Mouse (Mus musculus) hindbrain, postnatal 0 days (tissue): Measurements from ENCODE around the gene Ano6. TPM values are rescaled to one million over a fixed set of nuclear protein-coding genes. Genes with fewer than 3 reads are reported as not detected.

ENCODE experiments used
- ATAC-seq: fragments of 200-750 bp; cut with Nextera tagmentation; 2 replicates; pipeline ENCODE4 v1.8.0; 2017; ENCODE audit warnings: mild to moderate bottlenecking, moderate TSS enrichment, moderate library complexity
- DNase-seq: peaks from one replicate; pipeline ENCODE4 v3.0.0-alpha.2; 2015; ENCODE audit warnings: low spot score
- H3K27ac ChIP-seq: fragments of 300-500 bp; sonication (generic); 2 replicates; pipeline ENCODE4 v1.5.1; 2014; ENCODE audit warnings: mild to moderate bottlenecking
- H3K27me3 ChIP-seq: fragments of 300-500 bp; sonication (generic); 2 replicates; pipeline ENCODE4 v1.6.1; 2014; ENCODE audit warnings: low read length, mixed read lengths; ENCODE audit not compliant: insufficient read depth
- H3K36me3 ChIP-seq: fragments of 300-500 bp; sonication (generic); 2 replicates; pipeline ENCODE4 v1.6.1; 2014; ENCODE audit warnings: low read length, mixed read lengths; ENCODE audit not compliant: insufficient read depth
- H3K4me1 ChIP-seq: fragments of 300-500 bp; sonication (generic); 2 replicates; pipeline ENCODE4 v1.6.1; 2014; ENCODE audit warnings: antibody characterized with exemption, low read length, mixed read lengths; ENCODE audit not compliant: insufficient read depth
- H3K4me2 ChIP-seq: fragments of 300-500 bp; sonication (generic); 2 replicates; pipeline ENCODE4 v1.6.1; 2014; ENCODE audit warnings: low read depth, mild to moderate bottlenecking, low read length, moderate library complexity, mixed read lengths
- H3K4me3 ChIP-seq: fragments of 300-500 bp; sonication (generic); 2 replicates; pipeline ENCODE4 v1.5.1; 2014; ENCODE audit warnings: low read length
- H3K9ac ChIP-seq: fragments of 300-500 bp; sonication (generic); replicated peaks from 2 replicates; pipeline ENCODE4 v1.6.1; 2014; ENCODE audit warnings: mild to moderate bottlenecking, low read length, moderate library complexity, mixed read lengths
- H3K9me3 ChIP-seq: fragments of 300-500 bp; sonication (generic); 2 replicates; pipeline ENCODE4 v1.6.1; 2016; ENCODE audit warnings: low read length, mixed read lengths
- CTCF ChIP-seq: IDR thresholded peaks from 2 replicates; pipeline ENCODE4 v1.5.1; 2016; ENCODE audit warnings: antibody characterized with exemption, control low read depth, low read depth
- WGBS: fragments of 180-500 bp; shearing (Covaris S2); extraction: QIAGEN DNeasy Blood & Tissue Kit; methylation state at CpG from one replicate; pipeline ENCODE4 v1.1.7; 2014; 5-methylcytosine and 5-hydroxymethylcytosine counted together
- polyA plus RNA-seq: library from polyadenylated mRNA; unstranded; fragments of >200 nt; fragmentation: Nextera tagmentation; extraction: Ambion mirVana; gene quantifications from 2 replicates; pipeline ENCODE4 v1.2.1, GENCODE M21; 2015
- total RNA-seq: library from RNA; depleted of rRNA; stranded (reverse); fragments of >200 nt; gene quantifications from 2 replicates; pipeline ENCODE4 v1.2.3, GENCODE M21; 2014

Ano6 gene
- total and polyA plus RNA-seq, 2 experiments from 2014 or later: 19.2 to 34.3 TPM

DNA sequence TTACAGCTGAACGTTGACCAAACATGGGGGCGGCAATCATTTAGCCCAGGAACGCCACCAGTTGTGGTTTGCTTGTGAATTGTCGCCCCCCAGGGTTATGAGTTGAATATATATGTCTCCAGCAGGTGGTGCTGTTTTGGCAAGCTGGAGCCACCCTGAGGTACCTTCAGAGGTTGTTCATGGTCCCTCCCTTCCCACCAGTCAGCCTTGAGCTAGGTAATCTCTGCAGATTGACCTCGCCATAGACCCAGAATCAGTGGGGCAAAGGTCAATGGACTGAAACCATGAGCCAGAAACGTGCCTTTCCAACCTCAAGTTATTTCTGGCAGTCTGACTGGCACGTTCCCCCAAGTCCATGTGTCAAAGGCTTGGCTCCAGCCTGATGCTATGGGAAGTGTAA lies 22.8 kb upstream of the Ano6 start:
- Histone ChIP-seq H3K27me3 (no peaks in the 10 kb centered on the region), H3K9ac (no peak overlapping the region), H3K27ac (no peak overlapping the region), H3K36me3 (no peaks in the 10 kb centered on the region), H3K4me2 (no peak overlapping the region), H3K4me3 (no peak overlapping the region), H3K4me1 (no peaks in the 10 kb centered on the region), H3K9me3 (no peaks in the 10 kb centered on the region)
- TF ChIP-seq CTCF: peak; percentile 59
- WGBS: 71% methylated on average over 7 of the region's 7 CpGs
- DNase-seq (peak; percentile 41), ATAC-seq (no peak)

DNA sequence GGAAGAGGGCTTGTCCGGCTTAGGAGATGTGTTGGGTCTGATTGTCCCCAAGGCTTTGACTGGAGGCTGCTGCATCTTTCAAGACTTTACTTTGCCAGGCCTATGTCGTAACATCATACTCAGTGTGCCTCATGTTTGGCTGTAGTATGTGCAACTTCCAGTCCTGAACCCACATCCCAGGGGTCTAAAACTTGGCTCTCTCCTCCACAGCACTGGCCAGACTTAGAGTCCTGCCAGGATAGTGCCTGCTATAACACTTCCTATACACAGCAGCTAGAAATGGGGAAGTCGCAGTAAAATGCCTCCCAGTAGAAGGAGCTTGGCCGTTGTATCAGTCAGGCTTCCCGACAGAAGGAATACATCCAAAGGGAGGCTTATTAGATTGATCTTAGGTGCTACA lies 21.9 kb upstream of the Ano6 start:
- H3K27ac ChIP-seq: no peak overlapping the region
- DNase-seq (no peak), ATAC-seq (no peak)
- H3K4me2 ChIP-seq: no peak overlapping the region
- no peaks in the 10 kb centered on the region for H3K27me3 ChIP-seq
- 90% methylated on average over 5 of the region's 5 CpGs for WGBS
- no peaks in the 10 kb centered on the region for H3K4me1 ChIP-seq
- H3K9ac ChIP-seq: no peak overlapping the region
- H3K4me3 ChIP-seq: no peak overlapping the region
- no peaks in the 10 kb centered on the region for H3K36me3 ChIP-seq
- H3K9me3 ChIP-seq: no peaks in the 10 kb centered on the region
- TF ChIP-seq CTCF: no peak

DNA sequence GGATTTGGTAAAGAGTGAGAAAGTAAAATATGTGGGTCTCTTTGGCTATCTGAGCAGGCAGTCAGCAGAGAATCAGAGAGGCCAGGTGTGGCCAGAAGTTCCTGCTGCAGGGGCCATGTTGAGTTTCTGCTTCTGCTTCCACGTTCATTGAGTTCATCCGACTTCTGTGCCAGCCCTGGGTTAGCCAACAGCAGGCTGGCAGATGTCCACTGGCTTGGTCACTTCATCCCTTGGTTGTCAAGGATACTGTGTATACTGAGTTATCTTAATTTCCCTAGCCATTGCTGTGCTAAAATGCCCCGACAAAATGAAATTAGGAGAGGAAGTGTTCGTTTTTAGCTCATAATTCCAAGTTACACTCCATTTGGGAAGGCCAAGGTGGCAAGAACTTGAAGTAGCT lies 21.1 kb upstream of the Ano6 start:
- DNase-seq (peak; percentile 37), ATAC-seq (no peak)
- H3K4me2 ChIP-seq: no peak overlapping the region
- H3K9ac ChIP-seq: no peak overlapping the region
- no peaks in the 10 kb centered on the region for H3K9me3 ChIP-seq
- no peak for TF ChIP-seq CTCF
- H3K36me3 ChIP-seq: no peaks in the 10 kb centered on the region
- H3K27me3 ChIP-seq: no peaks in the 10 kb centered on the region
- 58% methylated on average over 4 of the region's 4 CpGs for WGBS
- H3K27ac ChIP-seq: no peak overlapping the region
- H3K4me3 ChIP-seq: no peak overlapping the region
- H3K4me1 ChIP-seq: no peaks in the 10 kb centered on the region

DNA sequence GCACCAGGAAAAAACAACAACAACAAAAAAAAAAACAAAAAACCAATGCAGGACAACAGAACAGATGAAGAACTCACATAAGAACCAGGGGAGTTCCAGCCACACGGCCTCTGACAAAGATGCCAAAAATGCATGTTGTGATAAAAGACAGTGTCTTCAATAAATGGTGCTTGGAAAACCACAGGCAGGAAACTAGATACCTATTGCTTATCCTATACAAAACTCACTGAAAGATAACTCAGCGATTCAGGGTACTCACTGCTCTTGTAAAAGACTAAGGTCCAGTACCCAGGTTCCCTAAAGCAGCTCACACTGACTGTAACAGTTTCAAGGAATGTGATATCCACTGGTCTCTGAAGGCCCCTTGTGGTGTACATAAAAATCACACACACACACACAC lies 20.3 kb upstream of the Ano6 start:
- no peak overlapping the region for H3K27ac ChIP-seq
- H3K4me1 ChIP-seq: no peaks in the 10 kb centered on the region
- ATAC-seq: no peak
- no peaks in the 10 kb centered on the region for H3K36me3 ChIP-seq
- 99% methylated on average over 2 of the region's 2 CpGs for WGBS
- H3K27me3 ChIP-seq: no peaks in the 10 kb centered on the region
- H3K4me3 ChIP-seq: no peak overlapping the region
- TF ChIP-seq CTCF: no peak
- no peak overlapping the region for H3K9ac ChIP-seq
- H3K4me2 ChIP-seq: no peak overlapping the region
- DNase-seq: no peak
- H3K9me3 ChIP-seq: no peaks in the 10 kb centered on the region

DNA sequence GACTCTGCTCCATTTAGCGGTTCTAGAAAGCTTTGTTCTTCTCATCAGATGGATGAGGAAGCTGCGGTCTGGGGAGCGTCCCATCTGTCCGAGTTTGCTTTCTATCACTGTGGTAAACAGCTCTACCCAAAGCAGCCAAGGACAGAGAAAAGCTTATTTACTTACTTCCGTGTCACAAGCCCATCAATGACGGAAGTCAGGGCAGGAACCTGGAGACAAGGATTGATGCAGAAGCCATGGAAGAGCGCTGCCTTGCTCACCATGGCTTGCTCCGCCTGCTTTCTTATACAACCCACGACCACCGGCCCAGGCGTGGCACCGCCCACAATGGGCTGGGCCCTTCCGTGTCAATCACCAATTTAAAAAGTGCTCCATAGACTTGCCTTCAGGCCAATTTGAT lies 18.3 kb upstream of the Ano6 start:
- Histone ChIP-seq H3K4me3 (no peak overlapping the region), H3K9ac (no peak overlapping the region), H3K4me2 (no peak overlapping the region), H3K27ac (no peak overlapping the region), H3K27me3 (no peaks in the 10 kb centered on the region), H3K36me3 (no peaks in the 10 kb centered on the region), H3K9me3 (no peaks in the 10 kb centered on the region), H3K4me1 (no peaks in the 10 kb centered on the region)
- DNase-seq (no peak), ATAC-seq (no peak)
- TF ChIP-seq CTCF: no peak
- 53% methylated on average over 13 of the region's 13 CpGs for WGBS

DNA sequence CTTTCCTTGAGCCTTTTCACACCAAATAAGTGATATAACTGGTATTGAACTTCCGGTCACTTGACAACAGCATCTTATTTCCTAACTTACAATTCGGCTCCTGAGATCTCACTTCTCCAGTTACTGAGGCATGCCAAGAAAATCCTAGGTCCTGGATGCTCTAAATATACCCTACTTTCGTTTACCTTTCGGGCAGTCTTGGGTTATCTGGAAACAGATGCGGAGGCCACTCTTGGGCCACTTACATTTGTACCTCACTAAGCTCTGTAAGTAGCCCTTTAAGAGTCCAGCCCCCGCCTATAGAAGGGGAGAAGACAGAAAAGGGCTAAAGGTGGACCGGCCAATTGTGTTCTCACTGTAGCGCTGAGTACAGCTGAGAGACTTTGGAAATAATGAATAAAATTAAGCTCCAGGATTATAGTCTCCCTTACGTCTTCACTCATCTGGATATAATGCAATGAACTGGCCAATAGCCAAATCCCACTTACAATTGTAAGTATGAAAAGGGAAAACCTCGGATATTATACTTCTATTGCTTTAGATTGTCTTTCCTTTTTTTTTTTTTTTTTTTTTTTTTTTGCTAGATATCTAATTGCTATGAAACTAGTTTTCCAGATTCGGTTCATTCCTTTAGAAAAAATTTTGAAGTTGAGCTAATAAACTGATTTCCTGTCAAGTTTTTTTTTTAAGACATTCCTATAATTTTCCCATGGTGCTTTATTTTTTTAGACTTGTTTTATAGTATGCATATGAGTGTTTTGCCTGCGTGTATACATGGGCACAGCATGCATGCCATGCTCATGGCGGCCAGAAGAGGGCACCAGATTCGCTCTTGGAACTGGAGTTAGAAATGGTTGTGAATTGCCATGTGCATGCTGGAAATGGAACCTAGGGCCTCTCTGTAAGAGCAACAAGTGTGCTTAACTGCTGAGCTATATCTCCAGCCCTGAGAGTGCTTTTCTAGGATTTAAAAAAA lies 17.5 kb upstream of the Ano6 start:
- H3K9ac ChIP-seq: no peak overlapping the region
- no peak overlapping the region for H3K27ac ChIP-seq
- DNase-seq: peak; percentile 60
- no peak overlapping the region for H3K4me3 ChIP-seq
- no peaks in the 10 kb centered on the region for H3K27me3 ChIP-seq
- no peaks in the 10 kb centered on the region for H3K9me3 ChIP-seq
- ATAC-seq: no peak
- H3K36me3 ChIP-seq: no peaks in the 10 kb centered on the region
- no peak overlapping the region for H3K4me2 ChIP-seq
- 56% methylated on average over 14 of the region's 14 CpGs for WGBS
- no peaks in the 10 kb centered on the region for H3K4me1 ChIP-seq
- peak; percentile 79 for TF ChIP-seq CTCF

DNA sequence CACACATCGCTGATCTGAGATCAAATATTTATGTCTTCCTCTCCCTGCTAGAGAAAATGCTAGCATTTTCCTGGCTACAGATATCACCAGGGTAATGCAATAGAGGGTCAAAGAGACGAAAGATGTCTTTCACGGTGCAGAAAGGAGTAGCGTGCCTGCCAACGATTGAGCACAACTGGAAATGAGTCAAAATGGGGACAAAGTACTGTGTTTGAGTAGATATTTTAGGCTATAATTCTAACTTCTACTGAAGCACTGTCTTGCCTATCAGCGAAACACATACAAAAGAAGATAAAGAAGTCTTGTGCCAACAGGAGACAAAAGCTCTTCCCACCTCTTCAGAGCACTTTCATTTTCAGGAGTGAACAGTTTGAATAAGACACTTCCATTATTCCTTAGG lies 16.4 kb upstream of the Ano6 start:
- ATAC-seq: no peak
- Histone ChIP-seq H3K27ac (no peak overlapping the region), H3K4me1 (no peaks in the 10 kb centered on the region), H3K27me3 (no peaks in the 10 kb centered on the region), H3K36me3 (no peaks in the 10 kb centered on the region), H3K9ac (no peak overlapping the region), H3K4me2 (no peak overlapping the region), H3K9me3 (no peaks in the 10 kb centered on the region), H3K4me3 (no peak overlapping the region)
- no peak for TF ChIP-seq CTCF
- WGBS: 59% methylated on average over 6 of the region's 6 CpGs
- DNase-seq: no peak
